Mouse (Mus musculus): ENCODE data around the gene Gm4707.
"Not testable (repeated sequence)": the region's sequence is repeated elsewhere in the genome, so short reads cannot be mapped to it uniquely, and the experiment has no call there.

Gm4707 gene

DNA sequence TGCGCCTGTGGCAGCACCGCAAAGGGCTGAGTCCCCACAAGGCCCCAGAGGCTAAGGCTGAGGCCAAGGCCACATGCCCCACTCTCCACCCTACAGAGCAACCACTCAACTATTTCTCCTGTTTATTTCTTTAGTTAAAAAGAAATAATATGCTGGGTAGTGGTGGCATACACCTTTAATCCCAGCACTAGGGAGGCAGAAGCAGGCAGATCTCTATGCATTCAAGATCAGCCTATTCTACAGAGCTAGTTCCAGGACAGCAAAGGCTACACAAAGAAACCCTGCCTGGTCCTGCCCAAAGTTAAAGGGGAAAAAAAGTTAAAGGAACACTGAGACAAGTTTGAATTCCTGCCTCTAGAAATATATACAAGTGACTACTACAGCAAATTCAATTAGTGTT, at the start of gene Gm4707:
Gene Gm4707 (minus strand): TSS at position 101 of the 400 bp plus-strand sequence.
- no peak for DNase-seq (ENCODE audit: low spot score)

- DNase-seq (ENCODE audit: low spot score), result peak; percentile 60
These were observed 47.1 kb upstream of the Gm4707 start for GRCm38 (mm10) chr17:71506832-71507231.

DNA sequence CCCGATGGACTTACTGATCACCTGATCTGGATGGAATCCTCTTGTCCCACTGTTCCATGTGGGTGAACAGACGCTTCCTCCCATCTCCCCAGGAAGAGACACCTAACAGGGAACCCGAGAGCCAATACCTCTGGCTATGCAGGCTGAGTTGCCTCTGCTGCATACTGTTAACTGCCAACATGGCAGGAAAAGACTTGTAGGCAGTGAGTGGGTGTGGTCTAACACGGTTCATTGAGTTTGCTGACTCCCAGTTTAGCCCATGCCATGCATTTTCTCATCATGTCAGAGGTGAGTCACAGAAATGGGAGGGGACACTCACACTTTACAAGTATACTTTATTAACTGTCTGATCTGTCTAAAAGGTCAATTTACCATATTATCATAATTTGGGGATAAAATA, 36.1 kb upstream of the Gm4707 start:
- no peak for DNase-seq (ENCODE audit: low spot score)

DNA sequence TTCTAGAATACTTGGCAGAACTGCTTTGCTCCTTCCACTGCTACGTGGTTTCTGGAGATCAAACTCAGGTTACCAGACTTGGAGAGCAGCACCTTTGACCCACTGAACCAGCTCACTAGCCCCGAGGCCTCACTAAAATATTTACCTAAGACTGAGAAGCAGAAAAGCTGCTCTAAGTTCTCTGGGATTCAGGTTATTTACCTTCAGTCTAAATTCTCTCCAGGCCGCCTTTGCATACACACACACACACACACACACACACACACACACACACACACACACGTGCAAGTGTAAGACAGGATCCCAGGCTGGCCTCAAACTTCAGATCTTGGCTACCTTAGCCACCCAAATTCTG, 31.6 kb upstream of the Gm4707 start:
- peak; percentile 70 for DNase-seq (ENCODE audit: low spot score)

DNA sequence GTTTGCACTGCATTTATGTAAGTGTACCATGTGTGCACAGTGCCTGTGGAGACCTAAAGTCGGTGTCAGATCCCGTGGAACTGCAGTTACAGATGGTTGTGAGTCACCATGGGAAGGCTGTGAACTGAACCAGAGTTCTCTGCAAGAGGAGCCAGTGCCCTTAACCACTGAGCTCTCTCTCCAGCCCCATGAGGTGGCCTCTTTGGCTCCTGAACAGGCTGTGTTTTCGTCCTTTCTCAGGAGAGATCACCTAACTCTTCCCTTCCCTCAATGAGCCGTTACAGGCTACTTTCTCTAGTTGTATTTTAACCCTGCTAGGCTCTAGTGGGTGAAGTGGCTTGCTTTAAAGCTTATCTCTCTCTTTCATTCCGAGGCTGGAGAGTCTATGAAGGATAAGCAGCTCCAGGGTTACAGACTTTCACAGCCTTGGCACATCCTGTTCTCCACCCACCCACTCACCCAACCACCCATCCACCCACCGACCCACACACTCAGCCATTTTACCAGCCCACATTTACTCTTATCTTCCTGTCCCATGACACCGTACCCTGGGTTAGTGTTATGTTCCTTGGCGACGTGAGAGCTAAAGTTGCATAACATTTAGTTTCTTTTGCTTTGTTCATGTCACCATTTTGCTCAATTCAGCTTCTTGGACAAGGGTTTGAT, 31.1 kb upstream of the Gm4707 start:
- DNase-seq (ENCODE audit: low spot score), result peak; percentile 51

- DNase-seq (ENCODE audit: low spot score), result no peak
These were observed 30.2 kb upstream of the Gm4707 start for GRCm38 (mm10) chr17:71489703-71490461.

GRCm38 (mm10) chr17:71486231-71486851, 26.6 kb upstream of the Gm4707 start:
- peak; percentile 31 for DNase-seq (ENCODE audit: low spot score)

GRCm38 (mm10) chr17:71485791-71486230, 26.1 kb upstream of the Gm4707 start:
- no peak for DNase-seq (ENCODE audit: low spot score)

DNA sequence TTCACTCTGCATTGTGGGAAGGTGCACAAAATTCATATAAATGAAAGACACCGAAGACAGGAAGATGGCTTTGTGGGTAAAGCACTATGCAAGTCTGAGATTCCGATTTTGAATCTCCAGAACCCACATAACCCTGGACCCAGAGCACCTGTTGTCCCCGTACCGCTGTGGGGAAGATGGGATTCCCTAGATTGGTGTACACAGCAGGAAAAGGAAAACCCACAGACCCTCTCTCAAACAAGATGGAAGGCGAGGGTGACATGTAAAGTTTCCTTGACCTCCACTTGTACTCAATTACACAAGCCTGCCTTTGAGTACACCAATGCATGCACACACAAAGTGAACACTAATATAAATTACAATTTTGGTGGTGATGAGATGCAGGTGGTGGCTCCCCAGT, 25.0 kb upstream of the Gm4707 start:
- DNase-seq (ENCODE audit: low spot score), result no peak

DNA sequence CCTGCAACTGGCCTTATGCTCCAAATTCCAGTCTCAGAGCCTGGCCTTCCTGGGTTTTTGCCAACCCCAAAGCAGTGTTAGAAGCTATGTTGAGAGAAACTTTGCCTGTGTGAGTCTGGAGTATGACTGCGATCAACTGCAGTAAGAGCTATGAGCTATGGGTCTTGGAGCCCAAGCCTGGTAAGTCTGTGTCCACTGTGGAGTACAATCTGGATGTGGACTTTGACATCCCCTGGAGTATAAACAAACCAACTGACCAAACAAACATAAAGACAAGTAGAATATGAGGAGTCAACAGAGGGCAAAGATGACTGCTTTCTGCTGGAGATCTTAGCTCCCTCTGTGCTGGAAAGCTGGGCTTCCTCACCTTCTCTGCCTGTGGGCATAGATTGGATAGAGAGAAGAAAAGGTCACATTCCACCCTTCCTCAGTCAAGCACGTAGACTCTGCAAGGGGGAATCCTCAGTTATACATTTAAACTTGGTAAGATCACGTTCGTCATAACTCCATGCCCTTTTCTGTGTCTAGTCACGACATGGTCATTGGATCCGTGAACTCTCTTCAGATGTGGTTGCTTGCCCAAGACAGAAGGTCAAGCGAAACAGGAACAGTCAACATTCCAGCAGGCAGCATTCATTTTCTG, 23.8 kb upstream of the Gm4707 start:
- DNase-seq (ENCODE audit: low spot score), result peak; percentile 76

DNA sequence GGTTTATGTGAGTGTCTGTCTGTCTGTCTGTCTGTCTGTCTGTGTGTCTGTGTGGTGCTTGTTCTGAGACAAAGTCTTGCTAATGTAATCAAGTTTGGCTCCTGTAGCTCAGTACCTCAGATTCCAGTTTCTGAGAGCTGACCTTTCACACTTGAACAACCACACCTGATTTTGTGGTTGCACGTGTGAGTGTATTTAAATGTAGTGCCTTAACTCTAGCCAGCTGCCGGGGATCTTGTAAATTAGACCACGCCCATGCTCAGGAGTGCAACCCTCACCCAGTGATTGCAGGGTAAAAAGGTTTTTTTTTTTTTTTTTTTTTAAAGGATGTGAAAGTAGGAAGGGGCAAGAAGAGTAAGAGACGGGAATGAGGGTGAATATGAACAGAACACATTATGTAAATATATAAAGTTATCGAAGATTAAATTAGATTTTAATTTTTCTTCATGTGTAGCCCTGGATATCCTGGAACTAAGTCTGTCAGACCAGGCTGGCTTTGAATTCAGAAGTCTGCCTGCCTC, 19.7 kb upstream of the Gm4707 start:
- no peak for DNase-seq (ENCODE audit: low spot score)

DNA sequence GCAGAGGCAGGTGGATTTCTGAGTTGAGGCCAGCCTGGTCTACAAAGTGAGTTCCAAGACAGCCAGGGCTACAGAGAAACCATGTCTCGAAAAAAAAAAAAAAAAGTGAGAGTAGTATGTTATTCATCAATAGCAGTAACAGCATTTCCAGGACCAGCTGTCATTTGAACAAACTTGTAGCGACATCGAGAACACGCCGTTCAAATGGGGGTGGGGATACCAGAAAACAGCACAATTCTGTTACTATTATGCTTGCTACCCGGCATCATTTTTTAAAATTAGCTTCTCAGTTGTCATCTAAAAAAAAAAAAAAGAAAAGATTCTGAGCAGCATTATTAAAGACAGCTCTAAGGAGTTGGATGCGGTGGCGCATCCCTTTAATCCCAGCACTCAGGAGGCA, 17.8 kb upstream of the Gm4707 start:
- DNase-seq (ENCODE audit: low spot score), result no peak

- DNase-seq (ENCODE audit: low spot score), result no peak
These were observed 16.8 kb upstream of the Gm4707 start for GRCm38 (mm10) chr17:71476346-71477020.

DNA sequence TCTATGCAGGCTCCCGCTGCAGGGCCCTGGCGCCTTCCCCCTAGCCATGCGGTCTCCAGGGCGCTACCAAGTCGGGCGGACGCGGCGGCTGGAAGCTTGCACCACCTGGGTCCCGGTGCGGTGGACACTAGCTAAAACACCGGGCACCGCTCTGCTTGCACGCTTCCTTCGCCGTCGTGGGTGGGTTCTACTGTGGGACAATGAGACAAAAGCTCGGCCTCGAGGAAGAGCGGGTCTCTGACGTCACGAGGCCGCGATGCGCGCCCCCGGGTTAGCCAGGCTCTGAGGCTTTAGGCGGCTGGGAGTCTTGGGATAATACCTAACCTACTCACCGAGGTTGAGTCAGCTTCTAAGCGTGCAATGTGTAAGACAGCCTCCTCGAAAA, 16.0 kb upstream of the Gm4707 start:
- DNase-seq (ENCODE audit: low spot score), result no peak

DNA sequence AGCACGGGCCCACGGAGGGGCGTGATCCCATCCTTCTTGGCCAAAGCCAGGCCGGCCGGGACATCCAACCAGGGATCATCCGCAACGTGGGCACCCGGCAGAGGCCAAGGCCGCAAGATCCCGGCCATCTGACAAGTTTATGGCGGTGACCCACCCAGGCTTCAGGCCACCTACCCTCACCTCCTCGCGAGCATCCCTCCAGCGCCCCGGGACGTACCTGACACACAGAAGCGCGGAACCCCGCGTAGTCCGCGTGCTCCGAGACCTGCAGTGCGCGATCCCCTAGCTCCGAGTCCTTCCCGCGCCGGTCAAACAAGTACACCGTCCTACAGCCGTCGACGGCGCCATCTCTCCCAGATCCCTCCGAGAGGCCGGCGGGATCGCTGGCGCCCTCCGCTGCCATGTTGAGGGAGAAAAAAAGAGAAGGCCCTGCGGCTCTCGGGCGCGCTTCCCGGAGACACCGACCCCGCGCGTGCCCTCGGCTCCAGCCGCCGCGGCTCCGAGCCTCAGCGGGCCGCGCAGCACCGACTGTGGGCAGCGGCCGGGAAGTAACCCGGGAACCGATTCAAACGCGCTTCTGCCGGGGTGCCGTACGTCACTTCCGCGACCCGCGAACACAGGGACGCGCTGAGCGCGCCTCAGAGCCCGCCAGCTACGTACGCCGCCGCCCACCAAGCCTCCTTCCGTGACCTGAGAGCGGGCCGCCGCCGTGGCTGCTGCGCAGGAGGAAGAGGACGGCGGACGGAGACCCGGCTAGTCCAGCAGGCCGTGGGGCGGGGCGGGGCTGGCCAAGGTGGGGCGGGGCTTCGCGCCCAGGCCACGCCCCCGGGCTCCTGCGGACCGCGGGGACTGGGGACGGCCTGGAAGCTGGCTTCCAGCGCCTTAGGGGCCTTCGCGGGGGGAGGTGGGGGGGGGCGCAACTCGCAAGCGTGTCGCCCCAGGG, 15.3 kb upstream of the Gm4707 start, which contains the start of gene Smchd1:
Gene Smchd1 (minus strand): TSS at position 582 of the 943 bp plus-strand sequence.
- DNase-seq (ENCODE audit: low spot score), result peak; percentile 95

DNA sequence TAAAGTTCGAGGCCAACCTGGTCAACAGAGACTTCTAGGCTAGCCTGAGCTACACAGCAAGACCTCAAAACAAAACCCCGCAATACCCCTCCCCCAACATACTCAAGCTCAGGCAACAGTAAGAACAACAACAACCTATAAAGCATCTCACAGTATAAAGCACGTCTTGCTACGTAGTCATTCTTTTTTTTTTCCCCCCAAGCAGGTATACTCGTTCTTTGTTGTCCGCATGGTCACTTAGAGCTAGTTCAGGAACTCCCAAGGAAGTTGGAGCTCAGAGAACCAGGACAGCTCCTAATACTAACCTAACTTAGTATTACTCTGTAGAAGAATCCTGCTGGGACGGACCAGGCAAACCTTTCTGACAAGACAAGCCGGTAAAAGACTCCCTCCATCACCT, 14.4 kb upstream of the Gm4707 start:
- no peak for DNase-seq (ENCODE audit: low spot score)

- no peak for DNase-seq (ENCODE audit: low spot score)
These were observed 11.5 kb upstream of the Gm4707 start for GRCm38 (mm10) chr17:71471261-71471660.

DNA sequence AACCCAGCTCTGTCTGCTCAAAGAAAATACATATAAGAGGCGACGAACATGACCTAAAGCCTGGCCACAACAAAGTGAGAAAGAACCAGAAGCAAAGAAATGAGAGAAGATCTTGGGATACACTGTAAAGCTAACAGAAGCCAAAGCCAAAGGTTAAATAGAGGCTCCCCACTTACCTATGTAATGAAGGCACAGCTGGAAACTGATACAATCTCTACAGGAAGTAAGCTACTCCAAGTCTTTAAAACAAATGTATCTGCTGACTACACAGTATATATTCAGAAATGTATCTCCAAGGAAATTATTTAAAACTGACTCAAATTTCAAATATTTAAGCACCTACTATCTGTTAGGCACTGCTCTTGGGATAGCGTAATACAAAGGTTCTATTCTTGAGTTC, 594 bp upstream of the Gm4707 start:
- no peak for DNase-seq (ENCODE audit: low spot score)

DNA sequence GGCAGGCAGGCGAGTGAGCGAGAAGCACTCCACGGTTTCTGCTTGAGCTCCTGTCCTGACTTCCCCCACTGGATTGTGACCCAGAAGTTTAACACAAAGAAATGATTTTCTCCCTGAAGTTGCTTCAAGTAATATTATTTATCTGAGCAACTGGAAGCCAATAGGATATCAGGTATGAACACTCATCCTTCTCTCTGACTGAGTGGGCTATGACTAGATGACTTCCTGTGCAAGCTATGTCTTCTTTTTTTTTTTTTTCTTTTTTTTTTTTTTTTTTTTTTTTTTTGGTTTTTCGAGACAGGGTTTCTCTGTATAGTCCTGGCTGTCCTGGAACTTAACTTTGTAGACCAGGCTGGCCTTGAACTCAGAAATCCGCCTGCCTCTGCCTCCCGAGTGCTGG, 2.4 kb downstream of the Gm4707 start:
- not testable (repeated sequence) for DNase-seq (ENCODE audit: low spot score)

GRCm38 (mm10) chr17:71445191-71445590, 14.5 kb downstream of the Gm4707 start:
- DNase-seq (ENCODE audit: low spot score), result no peak

DNA sequence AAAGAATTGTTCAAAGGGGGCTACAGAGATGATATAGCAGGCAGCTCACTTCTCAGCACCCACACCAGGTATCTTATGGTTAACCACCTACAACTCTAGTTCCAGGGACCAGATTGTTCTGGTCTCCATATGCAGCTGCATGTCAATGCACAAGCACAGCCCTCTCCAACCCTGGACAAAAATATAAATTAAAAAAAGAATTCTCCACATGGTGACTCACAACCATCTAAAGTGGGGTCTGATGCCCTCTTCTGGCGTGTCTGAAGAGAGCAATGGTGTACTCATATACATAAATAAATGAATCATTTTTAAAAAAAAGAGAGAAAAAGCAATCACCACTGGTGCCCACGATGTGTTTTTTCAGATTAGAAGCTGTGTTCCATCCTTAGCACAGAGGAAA, 15.0 kb downstream of the Gm4707 start:
- DNase-seq (ENCODE audit: low spot score), result no peak
